Mouse (Mus musculus): ENCODE measurements around the gene Lrp8.

Lrp8 gene

GRCm38 (mm10) chr4:107921952-107922351 lies 119.9 kb downstream of the Lrp8 start:
- DNase-seq (ENCODE audit: low spot score), result no peak

- peak; percentile 75 for DNase-seq (ENCODE audit: low spot score)
These were observed 121.2 kb downstream of the Lrp8 start, which contains the start of gene Cpt2 for GRCm38 (mm10) chr4:107923145-107923802. Cpt2 (minus strand) TSS chr4:107923610.

- no peak for DNase-seq (ENCODE audit: low spot score)
These were observed 121.7 kb downstream of the Lrp8 start for GRCm38 (mm10) chr4:107923803-107924194.

All from left cerebral cortex, adult 11 months (tissue).